Mouse (Mus musculus): Measurements from ENCODE around the gene Fignl2. TPM values are rescaled to one million over a fixed set of nuclear protein-coding genes. Genes with fewer than 3 reads are reported as not detected.

Gene Fignl2
- polyA plus RNA-seq, 1 experiment from 2014 or later, result 0.37 TPM

GRCm38 (mm10) chr15:101076071-101077000 lies 2.0 kb downstream of the Fignl2 start:
- Histone ChIP-seq H3K27me3 (peaks cover 22% of the 10 kb centered on the region), H3K9ac (replicated peaks) (peak overlapping the region; percentile 95), H3K4me1 (peaks cover 46% of the 10 kb centered on the region), H3K4me3 (peak overlapping the region; percentile 97), H3K36me3 (no peaks in the 10 kb centered on the region), H3K9me3 (no peaks in the 10 kb centered on the region), H3K4me2 (replicated peaks) (peak overlapping the region; percentile 86), H3K27ac (replicated peaks) (peak overlapping the region; percentile 95)
- ATAC-seq (ENCODE audit: low FRiP score, low read depth), result peak; percentile 44
- under 1% methylated on average over 26 of the region's 26 CpGs for WGBS

GRCm38 (mm10) chr15:101075656-101076055 lies 2.7 kb downstream of the Fignl2 start:
- Histone ChIP-seq H3K27ac (replicated peaks) (peak overlapping the region; percentile 95), H3K4me1 (peaks cover 53% of the 10 kb centered on the region), H3K9me3 (no peaks in the 10 kb centered on the region), H3K4me3 (peak overlapping the region; percentile 97), H3K36me3 (no peaks in the 10 kb centered on the region), H3K4me2 (replicated peaks) (peak overlapping the region; percentile 86), H3K27me3 (peaks cover 16% of the 10 kb centered on the region), H3K9ac (replicated peaks) (peak overlapping the region; percentile 95)
- WGBS, result 13% methylated on average over 5 of the region's 5 CpGs
- ATAC-seq (ENCODE audit: low FRiP score, low read depth), result no peak

- H3K9ac ChIP-seq (replicated peaks), result 0 out of 2 replicates have a peak overlapping the region, but pooled peaks have one; percentile 95
These were observed 3.2 kb downstream of the Fignl2 start for GRCm38 (mm10) chr15:101075150-101075549.

GRCm38 (mm10) chr15:101074067-101074466 lies 4.3 kb downstream of the Fignl2 start:
- Histone ChIP-seq H3K4me2 (replicated peaks) (no peak overlapping the region), H3K36me3 (no peaks in the 10 kb centered on the region), H3K9ac (replicated peaks) (no peak overlapping the region), H3K27me3 (peaks cover 8% of the 10 kb centered on the region), H3K4me3 (no peak overlapping the region), H3K9me3 (no peaks in the 10 kb centered on the region), H3K4me1 (peaks cover 69% of the 10 kb centered on the region), H3K27ac (replicated peaks) (no peak overlapping the region)
- no peak for ATAC-seq (ENCODE audit: low FRiP score, low read depth)
- WGBS, result 77% methylated on average over 5 of the region's 5 CpGs

More at GRCm38 (mm10) chr15:101075150-101075549, 3.2 kb downstream of the Fignl2 start:
- H3K27me3 ChIP-seq, result peaks cover 10% of the 10 kb centered on the region
- H3K36me3 ChIP-seq, result no peaks in the 10 kb centered on the region
- peaks cover 58% of the 10 kb centered on the region for H3K4me1 ChIP-seq
- peak overlapping the region; percentile 97 for H3K4me3 ChIP-seq
- ATAC-seq (ENCODE audit: low FRiP score, low read depth), result no peak
- peak overlapping the region; percentile 86 for H3K4me2 ChIP-seq (replicated peaks)
- WGBS, result 72% methylated on average over 4 of the region's 4 CpGs
- no peaks in the 10 kb centered on the region for H3K9me3 ChIP-seq
- no peak overlapping the region for H3K27ac ChIP-seq (replicated peaks)

GRCm38 (mm10) chr15:101072736-101073135 lies 5.6 kb downstream of the Fignl2 start:
- WGBS, result 76% methylated on average over 2 of the region's 2 CpGs
- Histone ChIP-seq H3K27me3 (peaks cover 3% of the 10 kb centered on the region; the same call in 1 of the 2 replicates), H3K4me2 (replicated peaks) (no peak overlapping the region), H3K4me3 (no peak overlapping the region), H3K9me3 (no peaks in the 10 kb centered on the region), H3K9ac (replicated peaks) (no peak overlapping the region), H3K27ac (replicated peaks) (no peak overlapping the region), H3K4me1 (peaks cover 72% of the 10 kb centered on the region), H3K36me3 (no peaks in the 10 kb centered on the region)
- no peak for ATAC-seq (ENCODE audit: low FRiP score, low read depth)

GRCm38 (mm10) chr15:101070762-101071161 lies 7.6 kb downstream of the Fignl2 start:
- Histone ChIP-seq H3K9ac (replicated peaks) (0 out of 2 replicates have a peak overlapping the region, but pooled peaks have one; percentile 8), H3K9me3 (no peaks in the 10 kb centered on the region), H3K36me3 (no peaks in the 10 kb centered on the region), H3K27ac (replicated peaks) (no peak overlapping the region), H3K27me3 (peaks cover 3% of the 10 kb centered on the region; the same call in 1 of the 2 replicates), H3K4me2 (replicated peaks) (no peak overlapping the region), H3K4me3 (no peak overlapping the region), H3K4me1 (peaks cover 72% of the 10 kb centered on the region)
- no peak for ATAC-seq (ENCODE audit: low FRiP score, low read depth)
- 30% methylated on average over 5 of the region's 5 CpGs for WGBS

- no peaks in the 10 kb centered on the region for H3K9me3 ChIP-seq
- no peak overlapping the region for H3K4me2 ChIP-seq (replicated peaks)
- H3K4me1 ChIP-seq, result peaks cover 76% of the 10 kb centered on the region
- H3K27me3 ChIP-seq, result peaks cover 3% of the 10 kb centered on the region; the same call in 1 of the 2 replicates
- WGBS, result 44% methylated on average over 9 of the region's 9 CpGs
- no peak for ATAC-seq (ENCODE audit: low FRiP score, low read depth)
- H3K4me3 ChIP-seq, result no peak overlapping the region
- no peaks in the 10 kb centered on the region for H3K36me3 ChIP-seq
- peak overlapping the region; percentile 55 for H3K27ac ChIP-seq (replicated peaks)
- no peak overlapping the region for H3K9ac ChIP-seq (replicated peaks)
These were observed 8.7 kb downstream of the Fignl2 start for GRCm38 (mm10) chr15:101069641-101070190.

GRCm38 (mm10) chr15:101068671-101069070 lies 9.7 kb downstream of the Fignl2 start:
- H3K9ac ChIP-seq (replicated peaks), result no peak overlapping the region
- H3K27ac ChIP-seq (replicated peaks), result peak overlapping the region; percentile 84; the same call in 1 of the 2 replicates
- H3K4me3 ChIP-seq, result no peak overlapping the region
- peaks cover 5% of the 10 kb centered on the region; the same call in 1 of the 2 replicates for H3K27me3 ChIP-seq
- no peaks in the 10 kb centered on the region for H3K36me3 ChIP-seq
- H3K9me3 ChIP-seq, result no peaks in the 10 kb centered on the region
- 48% methylated on average over 4 of the region's 4 CpGs for WGBS
- no peak for ATAC-seq (ENCODE audit: low FRiP score, low read depth)
- H3K4me1 ChIP-seq, result peaks cover 74% of the 10 kb centered on the region
- no peak overlapping the region for H3K4me2 ChIP-seq (replicated peaks)

GRCm38 (mm10) chr15:101068029-101068428 lies 10.3 kb downstream of the Fignl2 start:
- Histone ChIP-seq H3K9ac (replicated peaks) (no peak overlapping the region), H3K4me1 (peaks cover 71% of the 10 kb centered on the region), H3K9me3 (no peaks in the 10 kb centered on the region), H3K4me2 (replicated peaks) (no peak overlapping the region), H3K27me3 (peaks cover 11% of the 10 kb centered on the region; the same call in 1 of the 2 replicates), H3K4me3 (no peak overlapping the region), H3K36me3 (no peaks in the 10 kb centered on the region), H3K27ac (replicated peaks) (peak overlapping the region; percentile 84)
- ATAC-seq (ENCODE audit: low FRiP score, low read depth), result no peak
- 40% methylated on average over 3 of the region's 3 CpGs for WGBS

- WGBS, result 0% methylated on average over 6 of the region's 9 CpGs
- Histone ChIP-seq H3K4me2 (replicated peaks) (peak overlapping the region; percentile 29), H3K27me3 (peaks cover 16% of the 10 kb centered on the region; the same call in 1 of the 2 replicates), H3K9ac (replicated peaks) (no peak overlapping the region; the same call in 1 of the 2 replicates), H3K4me1 (peaks cover 80% of the 10 kb centered on the region), H3K9me3 (no peaks in the 10 kb centered on the region), H3K4me3 (no peak overlapping the region), H3K27ac (replicated peaks) (peak overlapping the region; percentile 84), H3K36me3 (no peaks in the 10 kb centered on the region)
- peak; percentile 70 for ATAC-seq (ENCODE audit: low FRiP score, low read depth)
These were observed 11.3 kb downstream of the Fignl2 start for GRCm38 (mm10) chr15:101066920-101067696.

GRCm38 (mm10) chr15:101066364-101066847 lies 12.0 kb downstream of the Fignl2 start:
- H3K9me3 ChIP-seq, result no peaks in the 10 kb centered on the region
- peak; percentile 50 for ATAC-seq (ENCODE audit: low FRiP score, low read depth)
- H3K9ac ChIP-seq (replicated peaks), result 0 out of 2 replicates have a peak overlapping the region, but pooled peaks have one; percentile 8
- 4% methylated on average over 5 of the region's 6 CpGs for WGBS
- H3K27me3 ChIP-seq, result peaks cover 16% of the 10 kb centered on the region; the same call in 1 of the 2 replicates
- peak overlapping the region; percentile 84 for H3K27ac ChIP-seq (replicated peaks)
- no peak overlapping the region for H3K4me3 ChIP-seq
- peaks cover 85% of the 10 kb centered on the region for H3K4me1 ChIP-seq
- peak overlapping the region; percentile 29 for H3K4me2 ChIP-seq (replicated peaks)
- no peaks in the 10 kb centered on the region for H3K36me3 ChIP-seq
